Mouse (Mus musculus) cerebellum, adult 2 months (tissue): ENCODE data around the gene Gga1.

Source experiments
- CTCF ChIP-seq: fragments of 200-500 bp; IDR thresholded peaks from 2 replicates; pipeline ENCODE4 v1.5.1; 2011; ENCODE audit warnings: low read depth, mild to moderate bottlenecking, control low read depth, low read length, moderate library complexity, borderline replicate concordance; ENCODE audit not compliant: insufficient read depth
- POLR2A ChIP-seq: fragments of 200-500 bp; IDR thresholded peaks from 2 replicates; pipeline ENCODE4 v1.6.1; 2011; ENCODE audit warnings: low read length, control low read depth, borderline replicate concordance; ENCODE audit not compliant: insufficient read depth

- TF ChIP-seq POLR2A (no peak), CTCF (no peak)
These were observed 38.1 kb downstream of the Gga1 start for GRCm38 (mm10) chr15:78914823-78915659.
